Mouse (Mus musculus) right cerebral cortex, adult 18-20 months (tissue): ENCODE results near the gene Cd8b1.
"Not testable (repeated sequence)": the region's sequence is repeated elsewhere in the genome, so short reads cannot be mapped to it uniquely, and the experiment has no call there.

Experiments used
- DNase-seq: peaks from one replicate; pipeline ENCODE4 v3.0.0; 2022; ENCODE audit warnings: mixed read lengths

Gene Cd8b1

DNA sequence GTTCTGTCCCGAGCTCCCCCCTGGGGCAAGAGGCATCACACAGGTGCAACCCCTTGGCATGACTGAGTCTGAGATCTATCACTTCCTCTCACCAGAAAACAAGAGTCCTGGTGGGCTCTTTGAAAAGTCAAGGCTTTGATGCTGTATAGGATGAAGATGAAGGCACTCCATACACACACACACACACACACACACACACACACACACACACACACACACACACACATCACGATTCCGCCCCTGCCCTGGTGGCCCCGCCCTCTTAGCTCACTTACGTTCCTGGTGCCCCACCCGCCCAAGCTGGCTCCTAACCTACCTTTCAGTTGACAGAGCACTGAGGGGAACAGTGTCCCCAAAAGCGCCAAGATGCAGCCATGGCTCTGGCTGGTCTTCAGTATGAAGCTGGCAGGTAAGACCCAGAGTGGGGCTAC is at the start of gene Cd8b1:
Cd8b1 (plus strand) TSS at position 298 of the 431 bp plus-strand sequence.
- no peak for DNase-seq

DNA sequence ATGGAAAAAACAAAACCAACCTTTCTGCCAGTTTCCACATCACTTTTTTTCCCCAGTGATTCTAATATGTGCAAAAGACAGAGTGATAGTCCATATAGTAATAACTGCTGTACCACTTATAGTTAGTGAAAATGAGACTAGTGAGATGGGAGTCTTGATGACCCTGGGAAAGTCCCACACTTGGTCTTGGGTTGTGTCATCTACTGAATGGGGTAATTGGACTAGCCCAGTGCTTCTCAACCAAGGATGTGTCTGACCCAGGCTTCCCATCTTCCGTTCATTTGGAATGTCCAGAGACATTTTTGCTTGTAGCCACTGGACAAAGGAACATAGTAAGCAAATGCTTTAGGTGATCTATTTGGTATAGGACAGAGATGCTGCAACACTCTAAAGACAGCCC is 48.9 kb upstream of the Cd8b1 start:
- no peak for DNase-seq

DNA sequence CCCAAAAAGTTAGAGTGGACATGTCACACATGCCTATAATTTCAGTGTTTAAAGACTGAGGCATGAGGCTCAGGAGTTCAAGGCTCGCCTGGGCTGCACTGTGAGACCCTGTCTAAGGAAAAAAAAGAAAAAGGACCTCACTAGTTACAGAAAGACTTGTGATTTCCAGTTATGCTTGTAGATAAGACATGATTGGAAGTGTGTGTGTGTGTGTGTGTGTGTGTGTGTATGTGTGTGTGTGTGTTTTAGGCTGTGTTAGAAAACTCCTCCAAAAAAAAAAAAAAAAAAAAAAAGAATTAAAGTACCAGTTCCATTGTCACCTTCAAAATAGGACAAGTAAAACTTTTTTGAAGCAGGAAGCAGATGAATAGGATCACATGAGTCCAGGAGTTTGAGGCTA is 48.0 kb upstream of the Cd8b1 start:
- DNase-seq = no peak

DNA sequence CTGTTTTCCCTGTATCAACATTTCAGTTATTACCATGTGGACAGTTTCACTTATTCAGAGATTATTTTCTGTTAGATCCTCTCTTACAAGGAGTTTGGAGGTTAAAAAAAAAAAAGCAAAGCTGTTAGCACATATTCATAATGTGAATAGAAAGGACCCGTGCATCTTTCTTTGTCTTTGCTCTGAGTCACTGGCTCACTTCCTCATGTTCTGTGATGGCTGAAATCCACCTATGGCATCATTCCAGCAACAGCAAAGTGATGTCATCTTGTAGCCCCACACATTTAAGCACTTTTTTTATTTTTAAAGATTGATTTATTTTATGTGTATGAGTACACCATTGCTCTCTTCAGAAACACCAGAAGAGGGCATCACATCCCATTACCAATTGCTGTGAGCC is 43.2 kb upstream of the Cd8b1 start:
- no peak for DNase-seq

DNA sequence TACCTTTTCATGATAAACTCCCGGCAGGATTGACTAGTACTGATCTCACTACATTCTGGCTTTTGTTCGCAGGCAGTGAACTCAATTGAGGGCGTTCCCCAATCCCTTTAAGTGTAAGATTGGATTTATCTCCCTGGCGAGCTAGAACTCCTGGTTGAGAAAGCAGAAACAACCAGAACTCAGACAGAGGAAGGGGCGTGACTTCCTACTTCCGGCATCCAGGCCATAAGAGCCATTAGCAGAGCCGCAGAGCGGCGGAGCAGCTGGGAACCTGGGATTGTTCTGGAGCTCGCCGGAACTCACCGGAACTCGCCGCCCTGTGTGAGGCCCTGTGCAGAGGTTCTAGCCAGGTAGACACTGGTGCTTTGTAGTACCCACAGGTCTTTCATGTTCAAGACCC is 29.1 kb upstream of the Cd8b1 start:
- no peak for DNase-seq

DNA sequence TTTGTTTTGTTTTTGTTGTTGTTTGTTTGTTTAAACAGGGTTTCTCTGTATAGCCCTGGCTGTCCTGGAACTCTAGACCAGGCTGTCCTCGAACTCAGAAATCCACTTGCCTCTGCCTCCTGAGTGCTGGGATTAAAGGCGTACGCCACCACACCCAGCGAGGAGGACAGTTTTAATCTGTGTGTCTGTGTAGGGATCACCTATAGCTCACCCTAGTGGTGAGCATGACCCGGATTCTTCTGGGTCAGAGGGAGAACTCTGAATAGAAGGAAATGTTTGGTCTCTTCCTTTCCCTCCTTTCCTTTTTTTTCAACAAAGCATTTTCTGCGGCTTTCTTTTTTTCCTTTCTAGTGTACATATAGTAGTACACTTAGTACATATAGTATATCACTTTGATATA is 27.3 kb upstream of the Cd8b1 start:
- DNase-seq = no peak

DNA sequence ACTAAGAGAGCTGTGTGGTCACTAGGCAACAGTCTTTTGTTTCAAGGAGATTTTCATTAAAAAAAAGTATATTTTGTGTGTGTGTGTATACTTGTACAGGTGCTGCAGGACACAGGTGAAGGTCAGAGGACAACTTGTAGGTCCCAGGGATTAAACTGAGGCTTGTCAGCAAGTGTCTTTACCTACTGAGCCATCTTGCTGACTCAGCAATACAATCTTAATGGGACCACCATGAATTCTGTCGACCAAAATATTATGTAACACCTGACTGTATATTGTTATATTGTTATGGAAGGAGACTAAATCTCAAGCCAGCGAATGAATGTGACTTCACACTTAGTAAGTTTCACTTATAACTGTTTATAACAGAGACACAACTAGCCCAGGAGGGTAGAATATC is 24.5 kb upstream of the Cd8b1 start:
- no peak for DNase-seq

DNA sequence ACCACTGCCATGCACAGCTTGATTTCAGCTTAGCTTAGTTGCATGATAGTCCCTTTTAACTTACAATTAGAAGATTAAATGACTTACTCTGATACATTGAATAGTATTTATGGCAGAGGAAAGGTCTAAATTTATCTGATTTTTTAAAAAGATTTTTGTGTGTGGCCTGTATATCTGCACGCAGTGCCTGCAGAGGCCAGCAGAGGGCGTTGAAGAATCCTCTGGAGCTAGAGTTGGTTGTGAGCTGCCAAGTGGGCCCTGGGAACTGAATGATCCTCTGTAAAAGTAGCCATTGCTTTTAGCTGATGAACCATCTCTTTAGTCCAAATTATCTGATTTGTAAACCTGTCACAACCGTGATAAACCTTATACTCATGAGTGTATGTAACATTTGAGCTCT is 23.8 kb upstream of the Cd8b1 start:
- DNase-seq = no peak

DNA sequence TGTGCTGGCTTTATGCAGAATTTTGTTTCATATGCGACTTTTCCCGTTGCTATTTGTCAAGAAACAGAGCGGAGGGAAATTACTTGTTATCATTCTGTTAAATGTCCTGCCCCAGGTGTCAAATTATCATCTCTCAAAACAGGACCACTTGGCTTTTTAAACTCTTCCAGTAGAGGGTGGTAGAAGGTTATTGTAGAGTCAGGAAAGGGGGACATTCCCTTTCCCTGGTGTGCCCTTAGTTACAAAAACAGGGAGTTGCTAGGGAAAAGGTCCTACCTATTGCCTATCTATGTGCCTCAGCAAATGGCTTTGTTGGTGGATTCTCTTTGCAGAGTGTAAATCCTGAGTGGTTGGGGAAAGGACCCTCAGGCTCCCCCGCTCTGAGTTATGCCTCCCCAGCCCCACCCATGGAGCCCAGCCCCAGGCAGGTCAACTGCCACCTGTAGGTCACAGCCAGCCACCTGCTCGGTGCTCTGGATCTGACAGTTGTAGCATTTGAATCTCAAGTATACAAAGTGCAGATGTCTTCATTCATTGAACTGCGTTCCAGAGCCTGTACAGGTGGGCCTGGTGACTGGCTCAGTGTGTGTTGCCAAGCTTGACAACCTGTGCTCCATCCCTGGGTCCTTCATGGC is 20.4 kb upstream of the Cd8b1 start:
- no peak for DNase-seq

DNA sequence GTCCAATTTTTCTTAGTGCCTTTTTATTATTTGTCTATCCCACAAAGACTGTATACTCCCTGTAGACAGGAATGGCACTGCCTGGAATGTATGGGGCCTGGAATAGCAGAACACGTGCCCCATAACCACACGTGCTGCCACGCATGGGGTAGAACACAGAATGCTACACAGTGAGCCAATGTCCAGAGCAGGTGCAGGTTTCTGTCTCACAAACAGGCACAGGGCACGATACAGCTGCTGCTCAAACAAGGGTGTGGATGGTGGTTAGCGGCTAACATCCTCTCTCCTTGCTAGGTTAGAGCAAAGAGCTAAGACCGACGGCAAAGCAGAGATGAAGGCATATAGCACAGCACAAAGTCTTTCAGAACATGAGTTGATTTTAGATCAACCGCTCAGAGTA is 15.1 kb upstream of the Cd8b1 start:
- no peak for DNase-seq

DNA sequence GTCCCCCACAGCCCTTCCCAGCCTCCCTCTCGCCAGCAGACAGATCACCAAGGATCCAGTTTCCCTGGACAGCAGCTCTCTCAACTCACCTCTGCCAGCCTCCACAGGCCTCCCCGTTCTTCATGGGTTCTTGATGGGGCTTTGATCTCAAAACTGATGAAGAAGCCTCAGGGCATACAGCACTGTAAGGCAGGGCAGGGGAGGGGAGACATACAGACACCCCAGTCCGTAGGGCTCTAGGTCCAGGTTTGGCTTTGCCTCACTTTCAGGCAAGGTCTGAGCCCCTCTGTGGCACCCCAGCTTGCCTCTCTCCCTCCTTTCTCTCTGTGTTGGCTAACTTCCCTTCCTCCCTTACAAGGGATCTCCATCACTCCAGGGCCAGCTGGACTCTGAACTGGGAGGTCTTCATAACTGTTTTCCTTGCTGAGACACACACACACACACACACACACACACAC is 733 bp upstream of the Cd8b1 start, which contains the start of gene Smyd1:
Smyd1 (minus strand) TSS at position 408 of the 458 bp plus-strand sequence.
- no peak for DNase-seq

DNA sequence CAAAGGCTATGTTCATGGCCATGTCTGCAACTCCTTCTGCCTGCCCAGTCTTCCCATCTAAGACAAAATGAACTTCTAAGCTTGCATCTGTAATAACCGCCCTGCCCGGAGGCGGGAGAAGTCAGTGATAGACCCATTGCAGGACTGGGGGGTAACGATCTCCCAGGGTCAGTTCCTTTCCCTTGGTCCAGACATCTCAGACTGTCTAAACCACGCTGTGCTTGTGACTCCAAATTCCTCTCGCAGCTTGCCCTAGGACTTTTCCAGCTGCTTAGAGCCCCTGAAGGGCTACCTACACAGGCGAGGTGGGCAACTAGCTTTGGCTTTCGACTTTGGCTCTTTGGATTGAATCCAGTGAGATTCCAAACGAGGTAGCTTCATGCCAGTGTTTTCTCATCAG is 2.2 kb downstream of the Cd8b1 start:
- no peak for DNase-seq

DNA sequence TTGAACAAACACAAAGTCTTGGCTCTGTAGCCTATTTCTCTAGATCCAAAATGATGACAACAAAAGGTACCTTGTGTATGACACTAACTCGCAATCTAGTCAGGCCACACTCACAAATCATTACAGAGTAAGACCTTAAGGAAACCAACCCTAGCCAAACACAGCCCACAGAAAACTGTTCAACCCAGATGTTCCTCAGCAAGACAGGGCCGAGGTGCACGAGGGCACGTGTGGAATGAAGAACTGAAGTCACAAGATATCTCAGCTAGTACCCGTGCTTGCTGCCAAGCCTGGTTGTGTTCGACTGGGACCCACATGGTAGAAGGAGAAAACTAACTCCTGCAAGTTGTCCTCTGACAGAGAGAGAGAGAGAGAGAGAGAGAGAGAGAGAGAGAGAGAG is 7.3 kb downstream of the Cd8b1 start:
- DNase-seq = no peak

DNA sequence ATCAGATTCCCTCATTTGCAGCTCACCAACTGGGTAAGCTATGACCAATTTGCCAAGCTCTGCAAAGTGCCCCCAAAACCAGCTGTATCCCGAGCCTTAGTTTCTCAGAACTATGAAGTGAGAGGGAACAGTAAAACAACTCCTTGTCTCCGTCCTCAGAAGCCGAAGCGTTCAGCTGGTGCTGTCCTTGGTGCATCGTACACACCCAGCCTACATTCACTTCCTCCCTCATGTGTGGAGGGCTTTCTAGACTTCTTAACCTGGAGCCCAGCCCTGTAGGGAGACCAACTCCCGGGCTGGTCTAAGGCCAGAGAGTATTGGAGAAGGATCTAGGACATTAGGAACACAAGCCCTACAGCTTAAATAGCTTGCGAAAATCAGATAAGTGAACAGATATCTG is 7.9 kb downstream of the Cd8b1 start:
- no peak for DNase-seq

DNA sequence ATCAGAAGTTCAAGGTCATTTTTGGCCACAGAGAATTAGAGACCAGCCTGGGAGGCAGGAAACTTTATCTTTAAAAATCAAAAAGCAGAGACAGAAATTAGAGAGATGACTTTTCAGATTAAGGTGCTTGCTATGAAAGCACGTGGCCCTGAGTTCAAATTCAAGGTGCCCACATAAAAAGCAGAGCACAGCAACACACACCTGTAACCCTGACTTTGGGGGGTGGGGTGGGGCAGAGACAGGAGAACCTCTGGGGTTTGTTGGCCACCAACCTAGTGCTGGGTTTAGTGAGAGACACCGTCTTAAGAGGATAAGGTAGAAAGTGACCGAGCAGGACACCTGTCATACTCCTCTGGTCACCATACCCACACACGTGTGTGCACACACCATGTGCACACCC is 8.9 kb downstream of the Cd8b1 start:
- DNase-seq = not testable (repeated sequence)

DNA sequence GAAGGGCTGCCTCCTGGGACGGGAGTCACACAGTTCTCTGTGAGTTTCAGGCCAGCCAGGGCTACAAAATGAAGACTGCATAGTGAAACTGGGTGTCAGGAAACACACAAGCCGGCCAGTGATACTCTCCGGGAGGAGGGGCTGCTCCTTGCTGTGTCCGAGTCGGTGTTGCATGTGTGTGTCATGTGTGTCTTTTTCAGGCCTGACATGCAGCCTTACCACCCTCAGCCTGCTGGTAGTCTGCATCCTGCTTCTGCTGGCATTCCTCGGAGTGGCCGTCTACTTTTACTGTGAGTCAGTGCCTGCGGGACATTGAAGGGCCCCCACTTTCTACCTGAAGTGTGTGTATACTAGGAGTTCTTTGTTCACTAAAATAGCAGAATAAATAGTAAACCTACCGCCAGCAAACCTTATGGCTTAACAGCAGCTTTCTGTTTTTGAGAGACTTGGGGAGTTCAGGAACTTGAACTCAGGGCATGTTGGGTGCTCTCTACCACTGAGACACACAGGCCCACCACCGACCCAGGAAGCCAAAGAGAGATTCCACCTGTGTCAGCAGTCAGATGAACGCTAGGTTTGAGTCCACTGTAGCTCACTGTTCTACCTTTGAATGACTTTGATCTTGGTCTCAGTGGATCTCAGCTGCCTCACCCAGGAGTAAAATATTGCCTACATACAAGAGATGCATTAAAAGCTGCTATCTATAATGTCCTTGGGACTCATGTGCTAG is 9.8 kb downstream of the Cd8b1 start:
- no peak for DNase-seq

DNA sequence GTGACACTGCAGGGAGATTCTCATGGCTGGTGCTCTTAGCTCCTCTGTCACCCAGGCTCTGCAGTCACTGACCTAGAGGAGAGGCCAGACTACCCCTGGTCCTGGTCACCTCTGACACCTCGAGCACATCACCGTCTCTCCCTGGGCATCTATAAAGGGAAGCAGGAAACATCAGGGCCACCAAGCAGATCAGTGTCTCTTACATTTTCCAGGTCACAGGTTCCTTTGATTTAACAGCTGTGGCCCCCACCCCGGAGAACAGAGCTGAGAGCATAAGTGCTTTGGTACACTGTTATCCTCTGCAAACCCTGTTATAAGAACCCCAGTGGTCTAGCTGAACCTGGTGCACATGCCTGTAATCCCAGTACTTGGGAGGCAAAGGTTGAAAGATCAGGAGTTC is 10.4 kb downstream of the Cd8b1 start:
- no peak for DNase-seq

DNA sequence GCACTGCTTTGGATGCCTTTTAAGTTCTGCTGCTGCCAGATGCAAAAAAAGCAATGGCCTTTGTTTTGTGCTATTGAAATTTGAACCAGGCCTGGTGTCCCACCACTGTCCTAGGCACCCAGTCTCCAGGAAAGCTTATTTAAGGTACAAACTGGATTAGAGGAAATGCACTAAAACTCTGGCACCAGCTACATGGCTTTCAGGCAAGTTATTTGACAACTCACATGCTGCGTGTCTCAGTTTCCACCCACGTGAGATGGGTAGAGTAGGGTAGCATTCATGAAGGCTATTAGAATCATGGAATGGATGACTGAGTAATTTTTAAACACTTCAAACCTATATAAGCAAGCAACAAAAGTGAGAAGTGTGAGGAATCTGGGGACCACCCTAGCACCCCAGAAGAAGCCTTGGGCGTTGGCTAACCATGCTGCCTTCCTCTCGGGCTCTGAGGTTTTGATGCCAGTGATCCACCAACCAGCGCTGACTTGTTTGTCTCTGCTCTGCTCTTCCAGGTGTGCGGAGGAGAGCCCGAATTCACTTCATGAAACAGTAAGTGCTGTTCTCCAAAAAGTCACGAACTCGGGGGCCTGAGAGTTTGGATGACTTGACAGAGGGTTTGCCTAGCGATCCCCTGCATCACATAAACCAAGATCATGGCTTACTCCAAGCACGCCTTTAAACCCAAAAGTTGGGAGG is 11.1 kb downstream of the Cd8b1 start:
- DNase-seq = no peak

DNA sequence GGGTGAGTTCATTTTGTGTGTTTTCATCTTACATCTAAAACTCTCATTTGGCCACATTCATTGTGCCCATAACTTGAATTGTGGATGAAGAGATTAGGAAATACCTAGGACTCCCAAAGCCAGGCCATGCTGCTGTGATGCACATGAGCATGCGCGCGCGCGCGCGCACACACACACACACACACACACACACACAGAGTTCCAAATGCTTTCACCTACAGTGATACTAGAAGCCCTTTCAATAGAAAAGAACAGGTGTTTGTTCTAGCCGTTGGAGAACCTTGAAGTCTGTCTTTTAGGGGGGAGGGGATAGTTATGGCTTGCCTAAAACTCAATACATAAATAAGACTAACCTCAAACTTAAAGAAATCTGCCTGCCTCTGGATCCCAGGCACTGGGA is 15.1 kb downstream of the Cd8b1 start:
- no peak for DNase-seq

DNA sequence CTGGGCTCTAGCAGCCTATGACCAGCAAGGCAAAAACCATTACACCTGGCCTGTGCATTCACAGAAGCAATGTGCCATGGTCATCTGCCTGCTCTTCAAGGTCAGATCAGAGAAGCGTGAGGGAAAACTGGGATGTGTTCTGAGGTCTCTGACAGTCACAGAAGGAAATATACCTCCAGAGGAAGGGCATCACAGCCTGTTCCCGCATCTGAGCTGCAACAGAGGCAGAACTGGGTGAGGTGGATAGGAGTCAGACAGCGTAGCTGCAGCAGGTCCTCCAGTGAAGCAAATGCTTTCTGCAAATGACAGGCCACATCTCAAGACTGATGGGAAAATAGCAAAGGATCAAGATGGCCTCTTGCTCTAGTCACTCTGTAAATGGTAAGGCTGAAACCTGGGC is 16.4 kb downstream of the Cd8b1 start:
- no peak for DNase-seq

DNA sequence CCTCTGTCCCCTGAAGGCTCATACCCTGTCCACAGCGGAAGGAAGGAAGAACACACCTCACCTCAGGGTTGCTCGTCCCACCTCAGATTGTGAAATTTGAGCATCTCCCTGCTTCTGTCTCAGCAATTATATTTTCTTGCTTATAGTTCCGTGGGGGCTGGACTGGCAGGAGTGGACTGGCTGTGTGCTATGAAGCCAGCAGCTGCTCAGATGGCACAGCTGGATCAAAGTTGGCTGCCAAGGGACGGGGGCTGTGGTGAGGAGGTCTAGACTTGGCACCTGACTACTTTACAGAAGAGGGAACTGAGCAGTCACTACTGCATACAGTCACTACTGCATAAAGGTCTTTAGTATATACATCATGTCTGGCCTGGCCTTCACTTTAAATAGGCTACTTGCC is 16.8 kb downstream of the Cd8b1 start:
- DNase-seq = no peak

DNA sequence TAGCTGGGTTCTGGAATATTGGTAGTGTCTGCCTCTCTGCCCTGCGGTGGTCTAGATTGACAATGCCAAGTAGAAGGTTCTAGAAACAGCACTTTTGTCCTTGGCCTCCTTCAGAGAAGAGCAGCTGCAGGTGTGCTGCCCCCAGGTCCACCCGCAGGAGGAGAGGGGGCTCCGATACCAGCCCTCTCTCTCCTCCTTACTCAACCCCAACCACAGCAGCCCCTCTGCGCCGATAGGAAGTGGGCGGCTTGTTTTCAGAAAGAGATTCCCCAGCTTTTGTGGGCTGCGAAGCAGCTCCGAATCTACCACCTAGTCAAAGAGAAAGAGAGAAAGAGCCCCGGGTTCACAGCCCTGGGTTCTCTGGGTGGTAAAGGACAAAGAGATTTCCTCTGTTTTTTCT is 18.6 kb downstream of the Cd8b1 start:
- DNase-seq = no peak

DNA sequence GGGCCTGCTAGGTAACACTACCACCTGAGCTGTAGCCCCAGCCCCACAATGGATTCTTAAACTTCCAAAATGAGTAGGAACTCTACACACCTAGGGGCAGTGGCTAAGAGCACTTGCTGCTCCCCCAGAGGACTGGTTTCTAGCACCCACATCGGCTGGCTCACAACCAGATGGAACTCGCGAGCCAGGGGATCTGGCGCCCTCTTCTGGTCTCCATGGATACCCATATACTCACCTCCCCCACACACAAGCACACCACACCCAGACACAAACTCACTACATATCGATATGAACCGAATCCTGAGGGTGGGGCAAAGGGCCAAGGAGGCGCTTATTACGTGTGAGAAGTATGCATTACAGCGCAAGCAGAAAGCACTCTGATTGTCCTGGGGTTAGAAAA is 25.4 kb downstream of the Cd8b1 start:
- DNase-seq = no peak

DNA sequence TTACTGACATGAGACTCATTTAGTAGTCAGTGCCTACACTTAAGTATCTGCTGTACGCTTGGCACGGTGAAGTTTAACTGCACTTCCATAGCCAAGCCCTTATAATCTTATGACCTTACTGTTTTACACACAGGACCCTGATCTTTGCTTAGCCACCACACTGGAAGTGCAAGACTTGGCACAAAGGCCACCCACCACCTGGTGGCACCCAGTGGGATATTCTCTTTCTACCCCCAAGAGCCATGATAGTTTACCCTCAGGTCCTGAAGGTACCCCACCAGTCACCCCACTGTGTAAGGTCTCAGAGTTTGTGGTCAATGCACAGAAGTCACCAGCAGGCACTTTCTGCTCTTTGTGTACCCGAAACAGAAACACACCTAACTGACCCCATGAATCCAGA is 28.6 kb downstream of the Cd8b1 start:
- no peak for DNase-seq
